Mouse (Mus musculus) E14TG2a.4 (cell line): ENCODE measurements at regions not wholly inside any gene's neighbourhood (a gene's known extent, or its start where the extent isn't known, plus 50 kb on each side); places are given as distances from the start of the nearest gene placed in this dataset.

Experiments used
- H3K27me3 ChIP-seq: 2 replicates; pipeline ENCODE4 v1.6.1; 2014; ENCODE audit warnings: low read length, control low read depth; ENCODE audit not compliant: insufficient read depth
- H3K36me3 ChIP-seq: 2 replicates; pipeline ENCODE4 v1.6.1; 2014; ENCODE audit warnings: low read length, control low read depth; ENCODE audit not compliant: insufficient read depth
- H3K4me1 ChIP-seq: replicated peaks from 2 replicates; pipeline ENCODE4 v1.6.1; 2014; ENCODE audit warnings: low read depth, low read length, control low read depth
- H3K4me3 ChIP-seq: replicated peaks from 2 replicates; pipeline ENCODE4 v1.5.1; 2014; ENCODE audit warnings: mild to moderate bottlenecking, low read length
- H3K9me3 ChIP-seq: 2 replicates; pipeline ENCODE4 v1.6.1; 2014; ENCODE audit warnings: low read length, control low read depth
- CTCF ChIP-seq: conservative IDR thresholded peaks from 2 replicates; pipeline ENCODE4 v1.5.1; 2014; ENCODE audit warnings: low read length
- NANOG ChIP-seq: IDR thresholded peaks from 2 replicates; pipeline ENCODE4 v1.6.1; 2014; ENCODE audit warnings: borderline replicate concordance, low read length, mixed read lengths
- POU5F1 ChIP-seq: IDR thresholded peaks from 2 replicates; pipeline ENCODE4 v1.6.1; 2014; ENCODE audit warnings: low read length, borderline replicate concordance

DNA sequence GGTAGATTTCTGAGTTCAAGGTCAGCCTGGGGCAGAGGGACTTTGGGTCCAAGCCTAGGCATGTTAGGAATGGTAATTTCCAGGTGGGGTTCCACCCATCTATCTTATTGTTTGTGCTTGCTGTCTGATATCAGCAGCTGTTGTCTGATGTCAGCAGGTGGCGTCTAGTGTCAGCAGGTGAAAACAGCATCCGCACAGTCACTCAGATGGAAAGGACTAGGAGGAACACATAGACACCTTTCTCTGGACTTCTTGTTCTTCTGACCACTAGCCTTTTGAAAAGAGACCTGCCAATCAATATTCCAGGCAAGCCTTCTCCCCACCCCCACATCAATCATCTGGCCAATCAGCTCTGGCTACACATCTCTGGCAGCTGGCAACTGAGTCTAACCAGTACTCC, 173.1 kb downstream of the Cdh26 start:
- TF ChIP-seq CTCF (no peak), NANOG (no peak), POU5F1 (no peak)
- Histone ChIP-seq H3K9me3 (peaks cover 34% of the 10 kb centered on the region), H3K27me3 (no peaks in the 10 kb centered on the region)

DNA sequence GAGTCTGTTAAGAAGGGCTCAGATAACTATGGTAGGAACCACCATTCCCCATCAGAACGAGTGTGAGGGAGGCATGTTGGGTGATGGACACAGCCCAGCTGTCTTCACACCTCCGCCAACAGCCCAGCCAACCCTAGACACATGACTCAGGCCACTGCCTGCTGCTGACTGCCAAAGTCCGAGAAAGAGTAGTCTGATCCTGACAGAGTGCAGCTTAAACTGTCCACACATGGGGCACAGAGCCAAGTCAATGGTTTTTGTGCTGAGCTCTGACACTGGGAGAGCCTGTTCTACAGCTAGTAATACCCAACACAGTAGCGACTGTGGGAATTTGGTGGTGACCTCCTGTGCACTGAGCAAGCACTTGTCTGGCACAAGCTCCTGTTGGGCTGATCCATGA, 176.4 kb downstream of the Cdh26 start:
- Histone ChIP-seq H3K4me1 (peaks cover 30% of the 10 kb centered on the region), H3K36me3 (no peaks in the 10 kb centered on the region), H3K4me3 (no peak overlapping the region), H3K9me3 (peaks cover 7% of the 10 kb centered on the region), H3K27me3 (no peaks in the 10 kb centered on the region)
- TF ChIP-seq POU5F1 (no peak), CTCF (no peak), NANOG (no peak)

More for the DNA sequence above, 173.1 kb downstream of the Cdh26 start:
- peaks cover 25% of the 10 kb centered on the region for H3K4me1 ChIP-seq
- H3K36me3 ChIP-seq: no peaks in the 10 kb centered on the region
- H3K4me3 ChIP-seq: no peak overlapping the region

DNA sequence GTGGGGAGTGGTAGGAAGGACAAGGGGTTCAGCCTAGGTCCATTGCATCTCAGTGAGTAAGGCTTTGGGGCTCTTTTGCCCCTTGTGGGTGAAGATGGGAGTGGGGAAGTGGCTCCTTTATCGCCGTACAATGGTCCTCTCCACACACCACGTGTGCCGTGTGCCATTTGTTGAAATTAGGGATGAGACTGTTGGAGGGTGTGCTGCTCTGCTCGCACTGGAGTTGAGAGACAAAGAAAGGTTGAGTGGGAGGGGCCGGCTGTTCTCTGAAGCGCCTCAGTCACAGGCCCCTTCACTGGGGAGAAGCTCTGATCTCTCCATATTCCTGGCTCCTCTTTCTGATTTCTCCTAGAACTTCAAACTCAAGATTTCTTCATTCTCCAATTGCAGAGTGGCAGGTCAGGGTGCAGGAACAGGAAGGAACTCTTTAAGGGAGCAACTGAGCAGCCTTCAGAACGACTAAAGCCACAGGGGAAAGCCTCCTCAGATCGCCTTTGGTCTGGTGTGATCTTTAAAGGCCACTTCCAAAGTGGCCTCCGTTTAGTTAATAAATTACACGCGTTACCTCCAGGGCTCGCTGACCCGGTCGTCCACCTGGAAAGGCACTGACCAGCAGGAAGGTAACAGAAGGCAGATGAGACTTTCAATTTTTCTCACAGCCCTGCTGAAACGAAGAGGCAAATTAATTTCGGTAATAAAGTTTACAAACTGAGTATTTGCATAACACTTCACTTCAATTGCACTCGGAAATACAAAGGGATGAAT, 180.1 kb downstream of the Cdh26 start:
- Histone ChIP-seq H3K4me3 (no peak overlapping the region), H3K9me3 (no peaks in the 10 kb centered on the region), H3K4me1 (peaks cover 22% of the 10 kb centered on the region), H3K27me3 (peaks cover 7% of the 10 kb centered on the region; the same call in 1 of the 2 replicates), H3K36me3 (no peaks in the 10 kb centered on the region)
- TF ChIP-seq CTCF (no peak), NANOG (no peak), POU5F1 (no peak)

DNA sequence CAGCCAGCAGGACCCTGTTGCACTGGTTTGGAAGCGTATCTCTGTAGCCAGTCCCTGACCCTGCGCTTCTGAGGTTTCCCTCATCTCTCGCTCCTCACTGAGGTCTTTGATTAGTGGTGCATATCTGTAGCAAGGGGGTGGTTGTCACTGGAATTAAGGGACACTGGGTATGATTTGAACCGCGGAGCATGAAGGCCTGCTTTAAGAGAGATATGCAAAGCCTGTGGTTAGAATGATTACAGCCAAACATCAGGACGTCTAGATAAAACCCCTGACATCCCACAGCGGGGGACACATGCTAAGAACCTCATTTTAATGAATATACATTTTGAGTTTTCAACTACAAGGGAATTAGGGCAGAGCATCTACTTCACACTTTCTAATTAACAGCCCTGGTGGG, 184.4 kb downstream of the Cdh26 start:
- Histone ChIP-seq H3K36me3 (no peaks in the 10 kb centered on the region), H3K9me3 (no peaks in the 10 kb centered on the region), H3K27me3 (peaks cover 7% of the 10 kb centered on the region; the same call in 1 of the 2 replicates), H3K4me3 (no peak overlapping the region), H3K4me1 (peaks cover 10% of the 10 kb centered on the region)
- TF ChIP-seq NANOG: no peak
- TF ChIP-seq CTCF: no peak
- no peak for TF ChIP-seq POU5F1

DNA sequence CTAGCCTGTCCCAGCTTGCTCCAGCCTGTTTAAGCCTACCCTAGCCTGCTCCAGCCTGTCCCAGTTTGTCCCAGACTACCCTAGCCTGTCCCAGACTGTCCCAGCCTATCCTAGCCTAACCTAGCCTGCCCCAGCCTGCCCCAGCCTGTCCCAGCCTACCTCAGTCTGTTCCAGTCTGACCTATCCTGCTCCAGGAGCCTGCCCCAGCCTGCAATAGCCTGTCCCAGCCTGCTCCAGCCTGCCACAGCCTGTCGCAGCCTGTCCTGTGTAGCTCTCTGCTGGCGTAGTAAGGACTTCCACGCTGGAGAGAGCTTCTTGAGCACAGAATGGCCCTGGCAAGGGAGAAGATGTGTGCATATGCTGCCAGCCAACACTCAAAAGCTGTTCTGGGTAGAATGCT, 192.5 kb downstream of the Cdh26 start:
- TF ChIP-seq NANOG: no peak
- no peaks in the 10 kb centered on the region for H3K36me3 ChIP-seq
- peaks cover 7% of the 10 kb centered on the region for H3K4me1 ChIP-seq
- no peaks in the 10 kb centered on the region for H3K9me3 ChIP-seq
- no peaks in the 10 kb centered on the region for H3K27me3 ChIP-seq
- H3K4me3 ChIP-seq: no peak overlapping the region

DNA sequence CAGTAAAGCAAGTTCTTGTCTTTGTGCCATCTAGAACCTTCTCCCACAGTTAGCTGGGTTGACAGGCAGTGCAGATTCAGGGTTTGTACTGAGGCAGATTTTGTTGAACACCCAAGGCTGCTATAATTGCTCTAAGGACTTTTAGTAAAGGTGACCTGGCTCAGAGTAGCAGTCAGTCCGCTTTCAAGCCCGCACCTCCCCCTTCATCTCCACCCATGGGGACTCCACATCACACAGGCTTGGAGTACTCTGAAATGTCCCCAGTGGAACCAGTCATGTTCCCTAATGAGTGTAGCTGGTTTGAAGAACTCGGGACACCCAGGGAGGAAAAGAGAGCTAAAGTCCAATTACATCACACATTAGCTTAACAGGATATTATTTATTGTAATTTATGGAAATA, 194.1 kb downstream of the Cdh26 start:
- H3K27me3 ChIP-seq: peaks cover 2% of the 10 kb centered on the region; the same call in 1 of the 2 replicates
- peaks cover 11% of the 10 kb centered on the region for H3K4me1 ChIP-seq
- TF ChIP-seq POU5F1 (no peak), CTCF (no peak), NANOG (no peak)

DNA sequence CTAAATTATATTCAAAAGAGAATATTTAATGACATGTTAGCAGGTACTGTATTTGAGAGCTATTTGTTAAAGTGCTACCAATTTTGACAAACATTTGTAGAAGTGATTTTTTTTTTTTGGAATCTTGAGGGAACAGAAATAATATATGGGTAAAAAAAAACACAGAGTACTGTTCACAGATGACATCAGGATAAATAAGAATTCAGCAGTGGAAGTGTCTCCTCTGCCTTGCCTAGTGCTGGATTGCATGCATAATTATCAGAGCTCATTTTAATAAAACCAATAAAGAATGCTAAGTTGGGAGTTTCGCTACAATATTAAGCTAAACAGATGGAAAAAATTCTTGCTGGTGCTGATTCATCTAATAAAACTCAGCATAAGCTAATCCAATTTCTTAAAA, 194.6 kb downstream of the Cdh26 start:
- Histone ChIP-seq H3K4me1 (peaks cover 13% of the 10 kb centered on the region), H3K36me3 (no peaks in the 10 kb centered on the region), H3K4me3 (no peak overlapping the region), H3K9me3 (no peaks in the 10 kb centered on the region), H3K27me3 (peaks cover 2% of the 10 kb centered on the region; the same call in 1 of the 2 replicates)
- TF ChIP-seq NANOG (no peak), POU5F1 (no peak), CTCF (no peak)

More for the DNA sequence above, 194.1 kb downstream of the Cdh26 start:
- Histone ChIP-seq H3K36me3 (no peaks in the 10 kb centered on the region), H3K4me3 (no peak overlapping the region), H3K9me3 (no peaks in the 10 kb centered on the region)

DNA sequence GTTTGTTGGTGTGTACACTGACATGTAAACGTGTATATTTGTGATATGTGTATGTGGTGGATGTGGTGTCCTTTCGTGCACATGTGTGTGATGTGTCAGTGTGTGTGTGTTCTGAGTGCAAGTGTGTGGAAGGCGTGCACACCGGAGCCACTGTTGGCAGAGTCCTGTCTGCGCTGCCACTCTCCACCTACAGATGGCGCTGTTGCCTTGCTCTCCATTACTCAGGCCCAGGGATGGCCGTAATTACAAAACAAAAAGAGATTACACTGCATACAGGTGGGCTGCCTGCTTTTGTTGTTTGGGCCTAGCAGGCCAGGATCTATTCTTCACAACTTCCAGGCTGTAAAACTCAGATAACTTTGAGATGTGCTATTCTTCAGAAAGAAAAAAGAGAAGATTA, 199.4 kb downstream of the Cdh26 start:
- Histone ChIP-seq H3K4me1 (peaks cover 55% of the 10 kb centered on the region), H3K9me3 (no peaks in the 10 kb centered on the region), H3K4me3 (no peak overlapping the region), H3K27me3 (peaks cover 7% of the 10 kb centered on the region; the same call in 1 of the 2 replicates), H3K36me3 (no peaks in the 10 kb centered on the region)
- no peak for TF ChIP-seq POU5F1
- TF ChIP-seq CTCF: peak; percentile 88

DNA sequence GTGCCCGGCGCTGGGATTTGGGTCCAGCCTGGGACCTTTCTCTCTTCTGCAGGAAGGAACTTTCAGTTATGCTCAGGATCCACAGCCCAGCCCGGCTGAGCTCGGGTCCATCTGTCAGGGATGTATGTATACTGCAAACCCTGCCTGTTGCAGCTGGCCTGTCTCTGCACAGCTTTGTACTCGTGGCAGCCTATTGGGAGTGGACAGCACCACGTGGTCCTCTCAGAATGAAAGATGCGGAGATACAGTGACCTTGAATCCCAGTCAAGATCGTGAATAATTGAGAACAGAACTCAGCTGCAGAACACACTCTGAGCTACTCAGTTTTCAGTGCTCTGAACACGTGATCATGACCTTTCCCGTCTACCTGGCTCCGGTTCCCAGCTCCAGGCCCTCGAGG, 200.2 kb downstream of the Cdh26 start:
- no peak overlapping the region for H3K4me3 ChIP-seq
- peaks cover 63% of the 10 kb centered on the region for H3K4me1 ChIP-seq
- H3K36me3 ChIP-seq: no peaks in the 10 kb centered on the region
- H3K27me3 ChIP-seq: peaks cover 7% of the 10 kb centered on the region; the same call in 1 of the 2 replicates
- no peaks in the 10 kb centered on the region for H3K9me3 ChIP-seq
- TF ChIP-seq NANOG (no peak), CTCF (no peak), POU5F1 (no peak)
